Mouse (Mus musculus) lung, embryonic 15.5 days (tissue): ENCODE data around the gene Gm20662. TPM values are rescaled to one million over a fixed set of nuclear protein-coding genes. Genes with fewer than 3 reads are reported as not detected.

Source experiments
- ATAC-seq: fragments of 200-750 bp; cut with Nextera tagmentation; 2 replicates; pipeline ENCODE4 v1.8.0; 2017; ENCODE audit warnings: moderate number of reproducible peaks, borderline replicate concordance; ENCODE audit not compliant: low FRiP score, low TSS enrichment; ENCODE audit errors: extremely low read depth
- H3K27ac ChIP-seq: fragments of 300-500 bp; sonication (generic); 2 replicates; pipeline ENCODE4 v1.5.1; 2015; ENCODE audit warnings: moderate library complexity, mild to moderate bottlenecking, inconsistent platforms
- H3K27me3 ChIP-seq: fragments of 300-500 bp; sonication (generic); 2 replicates; pipeline ENCODE4 v1.6.1; 2015; ENCODE audit warnings: inconsistent platforms
- H3K36me3 ChIP-seq: fragments of 300-500 bp; sonication (generic); 2 replicates; pipeline ENCODE4 v1.6.1; 2015; ENCODE audit warnings: inconsistent platforms
- H3K4me1 ChIP-seq: fragments of 300-500 bp; sonication (generic); 2 replicates; pipeline ENCODE4 v1.6.1; 2015; ENCODE audit warnings: inconsistent platforms
- H3K4me2 ChIP-seq: fragments of 300-500 bp; sonication (generic); 2 replicates; pipeline ENCODE4 v1.6.1; 2015; ENCODE audit warnings: inconsistent platforms, mild to moderate bottlenecking, moderate library complexity
- H3K4me3 ChIP-seq: fragments of 300-500 bp; sonication (generic); 2 replicates; pipeline ENCODE4 v1.5.1; 2015; ENCODE audit warnings: mild to moderate bottlenecking, inconsistent platforms
- H3K9ac ChIP-seq: fragments of 300-500 bp; sonication (generic); 2 replicates; pipeline ENCODE4 v1.6.1; 2015; ENCODE audit warnings: inconsistent platforms
- H3K9me3 ChIP-seq: fragments of 300-500 bp; sonication (generic); 2 replicates; pipeline ENCODE4 v1.6.1; 2016; ENCODE audit warnings: inconsistent platforms
- WGBS: fragments of 180-500 bp; shearing (Covaris S2); methylation state at CpG from one replicate; pipeline ENCODE4 v1.1.7; 2015; 5-methylcytosine and 5-hydroxymethylcytosine counted together
- microRNA-seq: library from miRNA; unstranded; fragments of <30 nt; microRNA quantifications from one replicate; pipeline ENCODE4, GENCODE M21; 2016
- polyA plus RNA-seq: library from polyadenylated mRNA; unstranded; fragments of >200 nt; fragmentation: Nextera tagmentation; extraction: Ambion mirVana; gene quantifications from 2 replicates; pipeline ENCODE4 v1.2.1, GENCODE M21; 2015

The Gm20662 gene
- polyA plus RNA-seq, 1 experiment from 2014 or later = 0.72 TPM

- H3K4me2 ChIP-seq = no peak overlapping the region
- H3K9ac ChIP-seq = no peak overlapping the region
- ATAC-seq = no peak
- H3K36me3 ChIP-seq = peaks cover 42% of the 10 kb centered on the region
- H3K27me3 ChIP-seq = peaks cover 34% of the 10 kb centered on the region
- H3K27ac ChIP-seq = no peak overlapping the region
- H3K4me1 ChIP-seq = peaks cover 11% of the 10 kb centered on the region
- H3K9me3 ChIP-seq = no peaks in the 10 kb centered on the region
- 42% methylated on average over 6 of the region's 6 CpGs for WGBS
- no peak overlapping the region for H3K4me3 ChIP-seq
These were observed 87.4 kb downstream of the Gm20662 start for GRCm38 (mm10) chr9:108083561-108083960.

DNA sequence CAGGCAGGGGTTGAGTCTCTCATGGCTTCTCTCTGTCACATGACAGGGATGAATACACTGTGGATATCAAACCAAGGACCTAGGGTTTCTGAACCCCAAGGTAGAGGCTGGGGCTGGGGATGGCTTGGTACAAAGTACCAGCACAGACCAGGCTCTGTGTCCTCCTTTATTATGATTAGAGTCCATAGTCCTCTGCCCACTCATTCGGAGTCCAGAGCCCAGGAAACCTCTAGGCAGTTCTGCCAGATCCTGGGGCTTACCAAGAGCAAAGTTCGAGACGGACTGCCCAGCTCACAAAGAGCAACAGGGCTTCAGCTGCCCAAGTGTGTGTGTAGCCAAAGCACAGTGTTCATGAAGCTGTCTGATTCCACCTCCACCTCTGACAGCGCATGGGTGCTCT, 89.1 kb downstream of the Gm20662 start:
- peaks cover 59% of the 10 kb centered on the region for H3K36me3 ChIP-seq
- H3K9ac ChIP-seq = no peak overlapping the region
- H3K4me3 ChIP-seq = no peak overlapping the region
- no peak for ATAC-seq
- WGBS = 92% methylated on average over 4 of the region's 4 CpGs
- no peaks in the 10 kb centered on the region for H3K9me3 ChIP-seq
- H3K27ac ChIP-seq = no peak overlapping the region
- H3K27me3 ChIP-seq = peaks cover 34% of the 10 kb centered on the region
- 0 out of 2 replicates have a peak, but pooled peaks cover 5% of the 10 kb centered on the region for H3K4me1 ChIP-seq
- no peak overlapping the region for H3K4me2 ChIP-seq

- no peak overlapping the region for H3K9ac ChIP-seq
- H3K9me3 ChIP-seq = no peaks in the 10 kb centered on the region
- no peak overlapping the region for H3K4me2 ChIP-seq
- H3K27me3 ChIP-seq = no peaks in the 10 kb centered on the region
- peaks cover 54% of the 10 kb centered on the region for H3K36me3 ChIP-seq
- WGBS = 93% methylated on average over 7 of the region's 7 CpGs
- H3K4me1 ChIP-seq = peaks cover 18% of the 10 kb centered on the region
- ATAC-seq = no peak
- H3K27ac ChIP-seq = no peak overlapping the region
- no peak overlapping the region for H3K4me3 ChIP-seq
These were observed 94.5 kb downstream of the Gm20662 start for GRCm38 (mm10) chr9:108090611-108091120.

GRCm38 (mm10) chr9:108093586-108093985, 97.4 kb downstream of the Gm20662 start:
- Histone ChIP-seq H3K27ac (peak overlapping the region; percentile 82; the same call in 1 of the 2 replicates), H3K36me3 (peaks cover 28% of the 10 kb centered on the region), H3K4me2 (peak overlapping the region; percentile 99), H3K27me3 (no peaks in the 10 kb centered on the region), H3K9ac (peak overlapping the region; percentile 72), H3K4me1 (peaks cover 18% of the 10 kb centered on the region), H3K9me3 (no peaks in the 10 kb centered on the region), H3K4me3 (peak overlapping the region; percentile 71)
- no peak for ATAC-seq
- 63% methylated on average over 10 of the region's 10 CpGs for WGBS

DNA sequence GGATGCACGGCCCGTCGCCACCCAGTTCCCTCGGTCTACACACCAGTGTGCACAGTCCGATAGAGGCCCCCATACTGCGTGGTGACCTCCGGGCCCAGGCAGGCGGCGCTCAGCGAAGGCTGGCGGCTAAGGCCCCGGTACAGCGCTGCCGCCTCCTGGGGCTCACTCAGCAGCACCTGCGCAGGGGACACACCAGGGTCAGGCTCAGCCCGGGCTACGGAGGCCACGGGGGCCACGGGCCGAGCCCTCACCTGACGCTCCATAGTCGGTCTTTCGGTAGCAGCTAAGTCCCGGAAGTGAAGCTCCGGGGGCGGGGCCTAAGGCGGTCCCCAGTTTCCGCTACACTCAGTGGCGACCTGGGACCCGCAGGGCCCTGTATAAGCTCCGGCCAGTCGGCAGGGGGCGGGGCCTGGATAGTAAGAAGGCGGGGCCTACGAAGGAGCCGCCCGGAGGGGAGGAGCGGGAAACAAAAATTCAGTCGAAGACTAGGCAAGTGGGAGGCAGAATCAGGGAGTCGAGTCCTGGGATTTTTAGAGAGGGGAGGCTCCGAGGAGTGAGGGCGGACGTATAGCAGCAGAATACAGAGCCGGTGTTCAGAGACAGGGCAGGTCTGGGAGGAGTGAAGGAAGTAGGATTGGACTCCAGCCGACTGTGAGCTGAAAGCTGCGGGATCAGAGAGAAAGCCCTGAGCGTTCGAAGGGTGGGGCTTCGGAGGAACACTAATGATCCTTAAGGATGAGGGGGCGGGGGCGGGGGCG, 98.2 kb downstream of the Gm20662 start, which contains the start of gene Apeh:
Apeh (minus strand) TSS at position 423 of the 758 bp plus-strand sequence.
- Histone ChIP-seq H3K4me1 (peaks cover 18% of the 10 kb centered on the region), H3K9ac (peak within 1 kb of the TSS; percentile 72), H3K9me3 (no peaks in the 10 kb centered on the region), H3K4me2 (peak within 1 kb of the TSS; percentile 99), H3K36me3 (peaks cover 20% of the 10 kb centered on the region), H3K4me3 (peak within 1 kb of the TSS; percentile 71), H3K27me3 (no peaks in the 10 kb centered on the region), H3K27ac (peak within 1 kb of the TSS; percentile 82)
- peak; percentile 96 for ATAC-seq
- under 1% methylated on average over 52 of the region's 52 CpGs for WGBS

Small RNAs within 50 kb of the gene (microRNA-seq; reads per million reads assigned to microRNA genes)
- gene Mir7088 = not detected

Other genes with a start within 250 kb of the Gm20662 start
- 188 and 202 TPM in 2 replicates for gene Rbm5, start 225.4 kb upstream of the Gm20662 start, polyA plus RNA-seq
- 68.7 and 74.0 TPM in 2 replicates for gene Rbm6, start 123.1 kb upstream of the Gm20662 start, polyA plus RNA-seq
- gene Mon1a, start 108.2 kb upstream of the Gm20662 start, polyA plus RNA-seq = 11.0 and 12.6 TPM in 2 replicates
- gene Mst1r, start 89.5 kb upstream of the Gm20662 start, polyA plus RNA-seq = 4.4 TPM in 2 replicates
- gene Actl11, start 67.9 kb upstream of the Gm20662 start, polyA plus RNA-seq = not detected in 2 replicates
- 2.8 and 3.1 TPM in 2 replicates for gene Camkv, start 60.7 kb upstream of the Gm20662 start, polyA plus RNA-seq
- 26.8 and 31.5 TPM in 2 replicates for gene Traip, start 46.2 kb upstream of the Gm20662 start, polyA plus RNA-seq
- gene Uba7, start 20.8 kb upstream of the Gm20662 start, polyA plus RNA-seq = 22.3 and 22.8 TPM in 2 replicates
- 3.5 and 3.6 TPM in 2 replicates for gene Gm20661, start 13.3 kb upstream of the Gm20662 start, polyA plus RNA-seq
- gene Inka1, start 10.5 kb upstream of the Gm20662 start, polyA plus RNA-seq = 68.7 and 76.6 TPM in 2 replicates
- gene Cdhr4, start 3.9 kb upstream of the Gm20662 start, polyA plus RNA-seq = 5.2 and 6.1 TPM in 2 replicates
- gene Ip6k1, start 6.2 kb downstream of the Gm20662 start, polyA plus RNA-seq = 49.4 and 53.7 TPM in 2 replicates
- gene Gmppb, start 52.9 kb downstream of the Gm20662 start, polyA plus RNA-seq = 28.6 and 30.9 TPM in 2 replicates
- gene Amigo3, start 56.8 kb downstream of the Gm20662 start, polyA plus RNA-seq = 2.5 and 2.9 TPM in 2 replicates
- gene Mst1, start 84.1 kb downstream of the Gm20662 start, polyA plus RNA-seq = 0.25 and 0.35 TPM in 2 replicates
- gene Rnf123, start 87.0 kb downstream of the Gm20662 start, polyA plus RNA-seq = 22.3 and 28.4 TPM in 2 replicates
- gene Apeh, start 98.3 kb downstream of the Gm20662 start, polyA plus RNA-seq = 57.8 and 59.1 TPM in 2 replicates
- 0.19 and 0.34 TPM in 2 replicates for gene Bsn, start 194.0 kb downstream of the Gm20662 start, polyA plus RNA-seq